Mouse (Mus musculus) granulocyte monocyte progenitor cell, adult 5-6 weeks (primary cell): ENCODE measurements around the gene Gata5. TPM values are rescaled to one million over a fixed set of nuclear protein-coding genes. Genes with fewer than 3 reads are reported as not detected.

Experiments
- ATAC-seq: replicated peaks from 2 replicates; pipeline ENCODE4 v1.8.0; 2016; ENCODE audit warnings: mild to moderate bottlenecking, moderate TSS enrichment, inconsistent platforms; ENCODE audit not compliant: poor library complexity, severe bottlenecking
- total RNA-seq, 2 experiments: library from RNA; stranded (forward) in 1 of 2; stranded (reverse) in 1 of 2; fragments of 200-712, 200-1000 nt in 1 of 2; fragments of >200 nt in 1 of 2; fragmentation: Nextera tagmentation in 1 of 2; gene quantifications; 2 replicates each; pipeline ENCODE4 v1.2.3; 2014 to 2017

Gata5 gene
- total RNA-seq, 2 experiments from 2014 or later, result not detected

DNA sequence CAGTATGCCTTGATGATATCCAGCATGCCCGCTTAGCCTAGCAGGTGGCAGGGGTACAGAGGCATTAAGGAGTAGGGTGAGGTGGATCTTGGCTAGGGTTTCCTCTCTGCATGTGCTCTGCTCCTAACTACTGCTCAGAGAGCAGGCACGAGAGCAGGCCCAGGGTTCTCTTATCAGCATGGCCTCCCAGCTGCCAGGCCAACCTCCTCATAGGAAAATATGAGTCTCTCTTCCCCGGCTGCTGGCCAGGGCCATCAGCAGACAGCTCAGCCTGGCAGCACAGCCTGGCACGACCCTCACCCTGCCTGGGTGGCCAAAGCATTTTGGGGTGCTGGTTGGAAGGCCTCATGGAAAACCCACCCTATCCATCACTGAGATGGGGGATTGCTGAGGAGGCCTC is 23.4 kb downstream of the Gata5 start:
- no peak for ATAC-seq

- ATAC-seq, result no peak
Measured at GRCm38 (mm10) chr2:180307680-180308079, 26.8 kb downstream of the Gata5 start.

GRCm38 (mm10) chr2:180306423-180307168 is 27.9 kb downstream of the Gata5 start:
- no peak for ATAC-seq

DNA sequence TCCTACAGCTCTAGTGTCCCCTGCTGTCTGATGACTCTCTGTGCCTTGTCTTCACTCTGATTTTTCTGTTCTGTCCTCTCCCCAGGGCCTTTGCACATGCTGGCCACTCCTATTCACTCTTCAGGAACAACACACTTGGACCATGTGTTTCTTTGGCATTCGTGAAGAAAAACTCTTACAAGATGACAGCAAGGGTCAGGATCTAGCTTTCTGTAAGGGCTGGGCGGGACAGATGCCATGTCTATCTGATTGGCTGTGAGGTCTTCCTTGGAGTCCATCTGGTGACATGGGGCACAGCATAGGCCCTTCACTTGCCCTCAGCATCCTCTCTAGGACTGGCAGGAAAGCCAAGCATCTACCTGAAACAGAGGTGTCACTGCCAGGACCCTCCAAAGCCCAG is 28.5 kb downstream of the Gata5 start:
- ATAC-seq, result no peak; the same call in 1 of the 2 replicates

- no peak for ATAC-seq
Measured at GRCm38 (mm10) chr2:180305490-180305889, 29.0 kb downstream of the Gata5 start.

- ATAC-seq, result no peak
Measured at GRCm38 (mm10) chr2:180304554-180304953, 29.9 kb downstream of the Gata5 start.

DNA sequence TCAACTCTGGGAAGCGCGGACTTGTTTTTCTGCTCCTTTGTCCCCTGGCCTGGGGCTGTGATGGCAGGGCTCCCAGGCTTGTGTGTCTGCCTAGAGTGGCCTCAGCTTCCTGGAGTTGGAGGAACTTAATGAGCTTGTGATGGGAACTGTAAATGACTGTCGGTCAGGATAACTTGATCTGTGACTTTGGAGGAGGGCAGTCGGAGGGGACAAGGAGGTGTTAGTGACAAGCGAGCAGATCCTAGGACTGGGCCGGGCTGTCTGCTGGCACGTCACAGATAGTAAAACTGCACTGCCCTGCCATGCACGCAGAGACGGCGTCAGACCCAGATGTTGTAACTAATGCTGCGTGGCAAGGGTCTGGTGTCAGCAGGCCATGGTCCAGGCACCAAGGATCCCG is 31.0 kb downstream of the Gata5 start:
- ATAC-seq, result no peak

DNA sequence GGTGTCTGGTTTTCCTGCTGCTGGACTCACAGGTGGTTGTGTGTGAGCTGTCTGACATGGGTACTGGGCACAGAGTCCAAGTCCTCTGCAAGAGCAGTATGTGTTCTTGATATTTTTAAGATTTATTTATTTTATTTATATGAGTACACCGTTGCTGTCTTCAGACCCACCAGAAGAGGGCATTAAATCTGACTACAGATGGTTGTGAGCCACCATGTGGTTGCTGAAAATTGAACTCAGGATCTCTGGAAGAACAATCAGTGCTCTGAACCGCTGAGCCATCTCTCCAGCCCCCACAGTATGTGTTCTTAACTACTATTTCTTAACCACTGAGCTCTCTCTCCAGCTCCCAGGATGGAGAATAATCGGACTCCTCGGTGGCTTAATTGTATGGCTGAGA is 32.3 kb downstream of the Gata5 start:
- ATAC-seq, result no peak

DNA sequence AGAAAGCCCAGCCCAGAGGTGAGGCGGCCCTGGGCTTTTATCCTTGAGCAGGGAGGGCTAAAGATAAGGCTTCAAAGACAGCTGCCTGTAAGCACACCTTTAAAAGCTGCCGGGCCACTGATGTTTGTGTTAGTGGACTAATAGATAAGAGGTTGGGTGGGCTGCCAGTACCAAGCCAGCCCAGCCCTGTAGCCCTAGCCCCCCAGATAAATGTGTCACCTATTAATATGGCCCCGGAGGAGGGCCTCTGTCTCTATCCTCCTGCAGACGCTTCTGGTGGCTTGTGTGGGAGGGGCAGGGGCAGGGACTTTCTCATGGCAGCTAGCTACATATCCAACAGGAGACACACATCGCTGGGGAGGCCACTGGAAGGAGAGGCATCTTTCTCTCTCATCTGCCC is 33.7 kb downstream of the Gata5 start:
- ATAC-seq, result no peak

DNA sequence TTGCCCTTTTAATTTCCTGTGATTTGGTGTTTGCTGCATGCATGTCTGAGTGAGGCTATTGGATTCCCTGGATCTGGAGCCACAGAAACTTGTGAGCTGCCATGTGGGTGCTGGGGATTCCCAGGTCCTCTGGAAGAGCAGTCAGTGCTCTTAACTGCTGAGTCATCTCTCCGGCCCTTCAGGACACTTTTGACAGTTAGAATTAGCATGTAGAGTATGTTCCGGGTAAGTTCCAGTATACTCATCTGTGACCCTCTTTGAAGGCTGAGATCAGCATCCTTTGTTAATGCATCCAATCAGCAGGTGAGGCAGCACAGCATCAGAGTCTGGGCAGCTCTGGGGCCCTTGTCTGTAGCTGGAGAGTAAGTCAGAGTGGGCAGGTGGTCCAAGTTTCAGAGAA is 34.2 kb downstream of the Gata5 start:
- no peak for ATAC-seq

GRCm38 (mm10) chr2:180292906-180293305 is 41.6 kb downstream of the Gata5 start:
- ATAC-seq, result no peak

- no peak for ATAC-seq
Measured at GRCm38 (mm10) chr2:180292026-180292425, 42.5 kb downstream of the Gata5 start.

DNA sequence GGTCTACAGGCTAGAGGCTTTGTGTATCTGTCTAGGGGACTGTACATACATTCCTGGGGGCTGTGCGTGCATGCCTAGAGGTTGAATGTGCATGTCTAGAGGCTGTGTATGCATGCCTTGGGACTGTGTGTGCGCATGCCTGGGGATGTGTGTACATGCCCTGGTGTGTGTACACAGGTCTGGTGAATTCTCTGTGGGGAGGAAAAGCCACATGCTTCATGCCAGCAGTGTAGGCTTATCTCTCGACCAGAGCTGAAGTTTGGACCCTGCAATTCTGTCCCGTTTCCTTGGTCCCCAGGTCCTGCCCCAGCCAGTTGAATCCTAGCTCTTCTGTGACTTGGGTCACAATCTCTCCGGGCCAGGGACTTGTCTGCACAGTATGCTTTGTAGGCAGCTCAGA is 42.9 kb downstream of the Gata5 start:
- no peak for ATAC-seq

DNA sequence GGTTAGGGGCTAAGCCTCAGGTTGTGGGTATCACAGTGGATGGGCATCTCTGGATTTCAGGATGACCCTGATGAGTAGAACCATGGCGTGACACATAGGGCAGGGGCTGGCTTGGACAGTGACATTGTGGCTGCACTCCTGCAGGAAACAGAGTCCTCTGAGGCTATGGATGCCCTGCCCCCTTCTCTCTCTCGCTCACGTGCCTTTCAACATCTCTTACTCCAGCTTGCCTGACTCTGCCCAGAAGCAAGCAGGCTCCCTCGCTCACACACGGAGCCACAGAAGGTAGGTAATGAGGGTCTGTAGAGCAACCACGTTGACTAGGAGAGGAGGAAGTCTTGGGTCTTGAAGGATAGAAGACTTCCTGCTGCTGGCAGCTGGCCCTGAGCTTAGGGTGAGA is 44.0 kb downstream of the Gata5 start:
- ATAC-seq, result no peak

- no peak for ATAC-seq
Measured at GRCm38 (mm10) chr2:180289440-180290108, 44.9 kb downstream of the Gata5 start, which contains the start of gene Rbbp8nl. Rbbp8nl (minus strand) TSS chr2:180289879.

DNA sequence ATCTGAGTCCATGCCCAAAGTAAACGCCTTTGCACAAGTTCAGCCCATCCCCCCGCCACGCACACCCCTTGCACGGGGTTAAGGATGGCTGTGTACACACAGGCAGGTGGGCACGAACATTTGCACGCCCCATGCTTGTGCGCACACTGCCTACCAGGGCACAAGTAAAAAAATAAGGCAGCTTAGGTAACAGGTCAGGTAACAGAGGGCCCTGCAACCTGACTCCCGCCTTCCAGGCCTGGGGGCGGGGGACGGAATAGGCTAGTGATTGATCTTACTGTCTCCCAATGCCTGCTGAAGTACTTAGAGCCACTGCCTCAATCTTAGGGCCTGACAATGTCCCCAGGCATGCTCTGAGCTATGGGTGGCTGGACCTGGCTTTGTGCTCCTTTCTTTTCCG is 45.5 kb downstream of the Gata5 start:
- ATAC-seq, result no peak

DNA sequence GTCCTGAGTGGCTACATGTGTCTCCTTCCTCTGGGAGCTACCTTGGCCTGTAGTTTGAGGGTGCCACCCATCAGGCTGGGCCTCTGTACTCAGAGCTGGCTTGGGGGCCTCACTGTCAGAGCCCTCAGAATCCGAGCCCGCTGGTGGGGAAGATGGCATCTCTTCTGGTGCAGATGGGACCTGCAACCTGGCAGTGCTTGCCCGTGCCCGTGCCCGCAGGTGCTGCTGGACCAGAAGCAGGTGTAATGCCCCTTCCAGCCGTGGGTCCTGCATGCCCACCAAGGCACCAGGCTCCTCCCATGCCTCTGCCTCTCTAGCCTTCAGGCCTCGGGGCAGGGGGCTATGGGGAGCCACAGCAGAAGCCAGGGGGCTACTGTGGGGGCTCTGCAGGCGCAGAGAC is 55.2 kb downstream of the Gata5 start:
- no peak for ATAC-seq

DNA sequence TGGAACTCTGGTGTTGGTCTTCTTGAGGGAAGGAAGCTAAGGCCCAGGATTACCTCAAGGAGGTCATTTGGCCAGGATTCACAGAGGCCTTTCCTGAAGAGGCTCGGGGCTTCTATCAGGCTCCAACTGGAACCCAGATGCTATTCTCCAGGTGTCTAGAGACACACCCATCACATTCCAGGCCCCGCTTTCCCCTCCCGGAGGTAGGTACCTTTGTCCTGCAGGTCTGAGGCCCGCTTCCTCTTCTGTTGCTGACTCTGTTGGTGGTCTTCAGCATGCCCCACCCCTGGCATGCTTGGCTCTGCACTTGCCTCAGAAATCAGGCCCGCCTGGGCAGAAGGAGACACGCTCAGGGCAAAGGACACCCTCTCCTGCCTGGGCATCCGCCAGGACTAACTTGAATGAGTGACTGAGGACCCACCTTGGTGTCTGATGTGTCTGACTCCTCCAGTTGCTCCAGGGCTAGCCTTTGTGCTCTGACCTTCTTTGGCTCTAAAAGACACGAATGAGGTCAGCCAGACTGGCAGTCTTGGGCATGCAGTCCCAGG is 56.7 kb downstream of the Gata5 start:
- ATAC-seq, result no peak

DNA sequence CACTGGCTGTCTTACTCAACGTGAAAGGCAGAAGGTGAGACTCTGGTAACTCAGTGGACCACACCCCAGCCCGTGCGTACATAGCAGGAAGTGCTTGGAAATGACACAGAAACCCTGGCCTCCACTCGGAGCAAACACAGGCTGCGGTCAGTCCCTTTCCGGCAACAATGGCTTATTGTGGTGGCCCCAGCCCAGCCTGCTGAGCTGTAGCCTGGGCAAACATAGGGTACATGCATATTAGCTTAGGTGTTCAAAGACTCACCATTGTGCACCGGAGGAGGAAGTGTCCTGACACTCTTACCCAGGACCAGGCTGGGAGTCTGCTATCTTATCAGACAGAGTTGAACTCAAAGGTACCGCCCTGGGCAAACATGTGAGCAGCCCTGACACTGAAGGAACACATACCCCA is 57.6 kb downstream of the Gata5 start:
- peak; percentile 42 for ATAC-seq

DNA sequence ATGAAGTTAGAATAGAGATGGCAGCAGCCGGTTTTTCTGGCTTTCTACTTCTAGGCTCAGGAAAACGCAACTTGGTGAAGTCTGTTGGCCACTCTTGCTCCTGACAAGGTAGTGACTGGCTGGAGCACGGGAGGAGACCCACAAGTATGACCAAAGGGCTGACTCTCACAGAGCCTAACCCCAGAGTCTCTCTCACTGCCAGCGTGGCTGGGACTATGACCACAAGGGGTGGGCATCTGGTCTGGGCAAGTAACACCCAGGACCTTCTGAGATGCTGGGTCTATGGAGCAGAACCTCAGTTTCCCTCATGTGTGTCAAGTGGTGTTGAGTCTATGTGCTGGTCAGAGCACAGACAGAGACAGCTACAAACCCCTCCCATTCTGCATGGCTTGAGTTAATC is 58.1 kb downstream of the Gata5 start:
- ATAC-seq, result no peak

- ATAC-seq, result peak; percentile 26
Measured at GRCm38 (mm10) chr2:180275836-180276235, 58.7 kb downstream of the Gata5 start.
